Mouse (Mus musculus): Measurements from ENCODE around the gene Zfp346. TPM values are rescaled to one million over a fixed set of nuclear protein-coding genes. Genes with fewer than 3 reads are reported as not detected.
"Not testable (repeated sequence)": the region's sequence is repeated elsewhere in the genome, so short reads cannot be mapped to it uniquely, and the experiment has no call there.

The Zfp346 gene
- 24.5 and 28.7 TPM in 2 replicates for polyA plus RNA-seq (2014; fragmentation: Nextera tagmentation; extraction: Ambion mirVana)

GRCm38 (mm10) chr13:55105045-55105952 lies at the start of gene Zfp346:
Zfp346 (plus strand) TSS chr13:55105311.
- H3K27ac ChIP-seq (replicated peaks; ENCODE audit: low read depth, low read length): peak within 1 kb of the TSS; percentile 43
- DNase-seq (ENCODE audit: low spot score) (peak; percentile 98), ATAC-seq (ENCODE audit: insufficient number of reproducible peaks, low FRiP score, low TSS enrichment, low read depth) (peak; percentile 92)
- H3K27me3 ChIP-seq (ENCODE audit: control insufficient read depth, insufficient read depth, low read length): no peaks in the 10 kb centered on the region
- H3K9me3 ChIP-seq (ENCODE audit: control insufficient read depth, low read length): no peaks in the 10 kb centered on the region
- peak within 1 kb of the TSS; percentile 69 for H3K4me2 ChIP-seq (ENCODE audit: low read depth, severe bottlenecking)
- WGBS: under 1% methylated on average over 65 of the region's 66 CpGs
- H3K36me3 ChIP-seq (ENCODE audit: control insufficient read depth, insufficient read depth, low read length): peaks cover 2% of the 10 kb centered on the region; the same call in 1 of the 2 replicates
- peak within 1 kb of the TSS; percentile 45 for H3K4me3 ChIP-seq (ENCODE audit: low read depth, low read length)
- peak within 1 kb of the TSS; percentile 46 for H3K9ac ChIP-seq (ENCODE audit: low read length)
- H3K4me1 ChIP-seq (ENCODE audit: control insufficient read depth, insufficient read depth, low read length): peaks cover 6% of the 10 kb centered on the region; the same call in 1 of the 2 replicates

- peak; percentile 24 for DNase-seq (ENCODE audit: low spot score)
- Histone ChIP-seq H3K27me3 (ENCODE audit: control insufficient read depth, insufficient read depth, low read length) (no peaks in the 10 kb centered on the region), H3K4me3 (ENCODE audit: low read depth, low read length) (no peak overlapping the region), H3K36me3 (ENCODE audit: control insufficient read depth, insufficient read depth, low read length) (0 out of 2 replicates have a peak, but pooled peaks cover 3% of the 10 kb centered on the region), H3K4me2 (ENCODE audit: low read depth, severe bottlenecking) (no peak overlapping the region), H3K9ac (ENCODE audit: low read length) (no peak overlapping the region), H3K9me3 (ENCODE audit: control insufficient read depth, low read length) (no peaks in the 10 kb centered on the region), H3K27ac (replicated peaks; ENCODE audit: low read depth, low read length) (no peak overlapping the region), H3K4me1 (ENCODE audit: control insufficient read depth, insufficient read depth, low read length) (no peaks in the 10 kb centered on the region)
- WGBS: 96% methylated on average over 2 of the region's 2 CpGs
- no peak for ATAC-seq (ENCODE audit: insufficient number of reproducible peaks, low FRiP score, low TSS enrichment, low read depth)
Observed at GRCm38 (mm10) chr13:55058042-55058441, 47.1 kb upstream of the Zfp346 start.

DNA sequence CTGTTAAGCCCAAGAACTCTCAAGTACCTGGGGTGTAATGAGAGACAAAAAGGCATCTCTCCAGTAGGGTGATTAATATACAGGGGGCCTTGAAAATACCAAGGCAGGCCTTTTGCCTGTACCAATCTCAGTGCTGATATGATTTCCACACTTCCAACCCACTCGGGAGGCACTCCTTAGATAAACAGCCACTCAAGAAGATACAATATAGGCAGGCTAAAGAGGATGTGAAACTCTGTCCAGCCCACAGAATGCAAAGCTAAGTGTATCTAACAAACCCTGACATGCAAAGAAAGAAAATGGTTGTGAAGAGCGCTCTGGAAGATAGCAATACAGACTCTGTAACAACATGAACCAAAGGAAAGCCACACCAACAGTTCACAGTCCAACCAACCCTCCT lies 41.8 kb upstream of the Zfp346 start:
- Histone ChIP-seq H3K4me1 (ENCODE audit: control insufficient read depth, insufficient read depth, low read length) (no peaks in the 10 kb centered on the region), H3K9ac (ENCODE audit: low read length) (no peak overlapping the region), H3K27me3 (ENCODE audit: control insufficient read depth, insufficient read depth, low read length) (no peaks in the 10 kb centered on the region), H3K27ac (replicated peaks; ENCODE audit: low read depth, low read length) (no peak overlapping the region), H3K4me3 (ENCODE audit: low read depth, low read length) (no peak overlapping the region), H3K9me3 (ENCODE audit: control insufficient read depth, low read length) (no peaks in the 10 kb centered on the region), H3K36me3 (ENCODE audit: control insufficient read depth, insufficient read depth, low read length) (no peaks in the 10 kb centered on the region), H3K4me2 (ENCODE audit: low read depth, severe bottlenecking) (no peak overlapping the region)
- ATAC-seq (ENCODE audit: insufficient number of reproducible peaks, low FRiP score, low TSS enrichment, low read depth): no peak
- DNase-seq (ENCODE audit: low spot score): no peak
- WGBS: 96% methylated on average over 2 of the region's 2 CpGs

DNA sequence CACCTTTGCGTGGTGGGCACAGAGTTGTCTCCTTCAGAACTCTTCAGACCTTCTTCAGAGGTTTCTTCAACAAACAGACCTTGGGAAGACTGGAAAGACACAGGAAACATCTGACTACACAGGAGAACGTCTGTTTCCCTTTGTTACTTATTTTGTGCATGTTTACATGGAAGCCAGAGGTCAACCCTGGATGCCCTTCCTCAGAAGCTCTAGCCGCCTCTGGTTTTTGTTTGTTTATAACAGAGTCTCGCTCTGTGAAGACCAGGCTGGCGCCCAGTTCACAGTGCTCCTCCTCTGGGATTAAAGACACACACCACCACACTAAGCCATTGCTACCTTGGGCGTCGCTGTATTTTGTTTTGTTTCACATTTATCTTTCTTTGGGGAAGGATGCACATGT lies 35.4 kb upstream of the Zfp346 start:
- ATAC-seq (ENCODE audit: insufficient number of reproducible peaks, low FRiP score, low TSS enrichment, low read depth) (no peak), DNase-seq (ENCODE audit: low spot score) (no peak)
- 56% methylated on average over 7 of the region's 7 CpGs for WGBS

DNA sequence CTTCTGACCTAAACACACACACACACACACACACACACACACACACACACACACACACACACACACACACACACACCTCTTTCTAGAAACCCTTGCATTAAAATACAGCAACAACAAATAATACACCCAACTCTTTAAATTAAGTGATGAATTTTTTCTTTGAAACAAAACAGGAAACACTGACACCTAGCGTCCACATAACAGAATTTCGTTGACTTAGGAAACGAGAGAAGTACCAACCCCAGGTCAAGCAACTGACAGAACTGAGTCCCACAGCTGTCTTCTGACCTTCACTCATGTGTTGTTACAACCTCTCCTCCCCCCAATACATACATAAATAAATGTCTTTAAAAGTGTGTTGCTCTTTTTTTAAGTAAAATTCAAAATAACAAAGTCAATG lies 33.8 kb upstream of the Zfp346 start:
- H3K27ac ChIP-seq (replicated peaks; ENCODE audit: low read depth, low read length): no peak overlapping the region
- H3K9me3 ChIP-seq (ENCODE audit: control insufficient read depth, low read length): no peaks in the 10 kb centered on the region
- ATAC-seq (ENCODE audit: insufficient number of reproducible peaks, low FRiP score, low TSS enrichment, low read depth) (no peak), DNase-seq (ENCODE audit: low spot score) (no peak)
- 2% methylated on average over 3 of the region's 3 CpGs for WGBS
- H3K36me3 ChIP-seq (ENCODE audit: control insufficient read depth, insufficient read depth, low read length): no peaks in the 10 kb centered on the region
- H3K4me3 ChIP-seq (ENCODE audit: low read depth, low read length): no peak overlapping the region
- no peaks in the 10 kb centered on the region for H3K27me3 ChIP-seq (ENCODE audit: control insufficient read depth, insufficient read depth, low read length)
- H3K9ac ChIP-seq (ENCODE audit: low read length): no peak overlapping the region
- H3K4me1 ChIP-seq (ENCODE audit: control insufficient read depth, insufficient read depth, low read length): no peaks in the 10 kb centered on the region
- H3K4me2 ChIP-seq (ENCODE audit: low read depth, severe bottlenecking): no peak overlapping the region

More for the DNA sequence above, 35.4 kb upstream of the Zfp346 start:
- Histone ChIP-seq H3K4me1 (ENCODE audit: control insufficient read depth, insufficient read depth, low read length) (no peaks in the 10 kb centered on the region), H3K27me3 (ENCODE audit: control insufficient read depth, insufficient read depth, low read length) (no peaks in the 10 kb centered on the region), H3K9ac (ENCODE audit: low read length) (no peak overlapping the region), H3K4me2 (ENCODE audit: low read depth, severe bottlenecking) (no peak overlapping the region), H3K4me3 (ENCODE audit: low read depth, low read length) (no peak overlapping the region), H3K36me3 (ENCODE audit: control insufficient read depth, insufficient read depth, low read length) (no peaks in the 10 kb centered on the region), H3K9me3 (ENCODE audit: control insufficient read depth, low read length) (no peaks in the 10 kb centered on the region), H3K27ac (replicated peaks; ENCODE audit: low read depth, low read length) (no peak overlapping the region)

- no peak overlapping the region for H3K27ac ChIP-seq (replicated peaks; ENCODE audit: low read depth, low read length)
- no peak overlapping the region for H3K4me3 ChIP-seq (ENCODE audit: low read depth, low read length)
- no peak overlapping the region for H3K9ac ChIP-seq (ENCODE audit: low read length)
- H3K4me2 ChIP-seq (ENCODE audit: low read depth, severe bottlenecking): no peak overlapping the region
- H3K36me3 ChIP-seq (ENCODE audit: control insufficient read depth, insufficient read depth, low read length): no peaks in the 10 kb centered on the region
- no peaks in the 10 kb centered on the region for H3K27me3 ChIP-seq (ENCODE audit: control insufficient read depth, insufficient read depth, low read length)
- no peaks in the 10 kb centered on the region for H3K4me1 ChIP-seq (ENCODE audit: control insufficient read depth, insufficient read depth, low read length)
- no peaks in the 10 kb centered on the region for H3K9me3 ChIP-seq (ENCODE audit: control insufficient read depth, low read length)
- ATAC-seq (ENCODE audit: insufficient number of reproducible peaks, low FRiP score, low TSS enrichment, low read depth) (no peak), DNase-seq (ENCODE audit: low spot score) (no peak)
- WGBS: 66% methylated on average over 5 of the region's 5 CpGs
Observed at GRCm38 (mm10) chr13:55075597-55075996, 29.5 kb upstream of the Zfp346 start.

GRCm38 (mm10) chr13:55092588-55092987 lies 12.5 kb upstream of the Zfp346 start:
- Histone ChIP-seq H3K9me3 (ENCODE audit: control insufficient read depth, low read length) (no peaks in the 10 kb centered on the region), H3K27ac (replicated peaks; ENCODE audit: low read depth, low read length) (no peak overlapping the region), H3K4me1 (ENCODE audit: control insufficient read depth, insufficient read depth, low read length) (no peaks in the 10 kb centered on the region), H3K36me3 (ENCODE audit: control insufficient read depth, insufficient read depth, low read length) (peaks cover 2% of the 10 kb centered on the region; the same call in 1 of the 2 replicates), H3K27me3 (ENCODE audit: control insufficient read depth, insufficient read depth, low read length) (no peaks in the 10 kb centered on the region), H3K4me3 (ENCODE audit: low read depth, low read length) (no peak overlapping the region), H3K9ac (ENCODE audit: low read length) (no peak overlapping the region), H3K4me2 (ENCODE audit: low read depth, severe bottlenecking) (no peak overlapping the region)
- 92% methylated on average over 4 of the region's 4 CpGs for WGBS
- no peak for ATAC-seq (ENCODE audit: insufficient number of reproducible peaks, low FRiP score, low TSS enrichment, low read depth)
- DNase-seq (ENCODE audit: low spot score): no peak

DNA sequence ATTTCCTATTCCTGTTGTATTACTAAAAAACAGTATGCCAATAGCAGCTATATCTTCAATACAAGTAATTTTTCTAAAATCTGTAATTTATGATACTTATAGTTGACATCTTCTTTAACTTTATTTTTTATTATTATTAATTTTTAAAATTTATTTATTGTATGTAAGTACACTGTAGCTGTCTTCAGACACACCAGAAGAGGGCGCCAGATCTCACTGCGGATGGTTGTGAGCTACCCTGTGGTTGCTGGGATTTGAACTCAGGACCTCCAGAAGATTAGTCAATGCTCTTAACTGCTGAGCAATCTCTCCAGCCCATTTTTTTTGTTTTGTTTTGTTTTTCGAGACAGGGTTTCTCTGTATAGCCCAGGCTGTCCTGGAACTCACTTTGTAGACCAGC lies 7.3 kb upstream of the Zfp346 start:
- DNase-seq (ENCODE audit: low spot score); H3K9me3 ChIP-seq (ENCODE audit: control insufficient read depth, low read length): not testable (repeated sequence)

More for the DNA sequence above, 7.3 kb upstream of the Zfp346 start:
- H3K36me3 ChIP-seq (ENCODE audit: control insufficient read depth, insufficient read depth, low read length); H3K4me2 ChIP-seq (ENCODE audit: low read depth, severe bottlenecking); H3K9ac ChIP-seq (ENCODE audit: low read length); H3K27me3 ChIP-seq (ENCODE audit: control insufficient read depth, insufficient read depth, low read length); ATAC-seq (ENCODE audit: insufficient number of reproducible peaks, low FRiP score, low TSS enrichment, low read depth); H3K4me1 ChIP-seq (ENCODE audit: control insufficient read depth, insufficient read depth, low read length); H3K27ac ChIP-seq (replicated peaks; ENCODE audit: low read depth, low read length); H3K4me3 ChIP-seq (ENCODE audit: low read depth, low read length): not testable (repeated sequence)
- WGBS: 91% methylated on average over 3 of the region's 3 CpGs

Data from limb, embryonic 11.5 days (tissue).